Mouse (Mus musculus) C2C12 (cell line): ENCODE data around the gene Arfgap3. TPM values are rescaled to one million over a fixed set of nuclear protein-coding genes. Genes with fewer than 3 reads are reported as not detected.

Source experiments
- H3K27me3 ChIP-seq: one replicate; pipeline ENCODE4 v1.6.1; 2011; ENCODE audit not compliant: control insufficient read depth, insufficient read depth, insufficient read length
- H3K36me3 ChIP-seq: one replicate; pipeline ENCODE4 v1.6.1; 2011; ENCODE audit not compliant: control insufficient read depth, insufficient read depth
- H3K4me3 ChIP-seq: one replicate; pipeline ENCODE4 v1.5.1; 2011; ENCODE audit warnings: mild to moderate bottlenecking, control low read depth; ENCODE audit not compliant: poor library complexity, insufficient read depth, severe bottlenecking
- H3K79me2 ChIP-seq: one replicate; pipeline ENCODE4 v1.6.1; 2011; ENCODE audit not compliant: control insufficient read depth, insufficient read depth
- H3K79me3 ChIP-seq: one replicate; pipeline ENCODE4 v1.6.1; 2011; ENCODE audit warnings: low read depth, control low read depth
- H3ac ChIP-seq: one replicate; pipeline ENCODE3; 2011; ENCODE audit warnings: low read depth; ENCODE audit not compliant: control insufficient read depth, insufficient read length
- CEBPB ChIP-seq: IDR thresholded peaks from one replicate; pipeline ENCODE4 v1.6.1; 2011; ENCODE audit warnings: low read depth, mild to moderate bottlenecking, control low read depth, moderate library complexity
- CTCF ChIP-seq: IDR thresholded peaks from one replicate; pipeline ENCODE4 v1.5.1; 2011; ENCODE audit not compliant: control insufficient read depth, insufficient read depth, insufficient read length
- FOSL1 ChIP-seq: IDR thresholded peaks from one replicate; pipeline ENCODE4 v1.8.0; 2011; ENCODE audit warnings: mild to moderate bottlenecking, low read length; ENCODE audit not compliant: poor library complexity, insufficient read depth, severe bottlenecking
- MAX ChIP-seq: IDR thresholded peaks from one replicate; pipeline ENCODE4 v1.6.1; 2011; ENCODE audit warnings: mild to moderate bottlenecking, control low read depth
- MYOD1 ChIP-seq: IDR thresholded peaks from one replicate; pipeline ENCODE4 v1.6.1; 2011; ENCODE audit warnings: low read depth; ENCODE audit not compliant: control insufficient read depth, insufficient read length
- MYOG ChIP-seq: IDR thresholded peaks from one replicate; pipeline ENCODE4 v1.6.1; 2011; ENCODE audit not compliant: control insufficient read depth, insufficient read length; ENCODE audit errors: extremely low read depth
- USF1 ChIP-seq: IDR thresholded peaks from one replicate; pipeline ENCODE4 v1.6.1; 2011; ENCODE audit warnings: low read depth, mild to moderate bottlenecking, control low read depth, moderate library complexity
- polyA plus RNA-seq: library from polyadenylated mRNA; unstranded; fragments of >200 nt; fragmentation: generic; extraction: Trizol; gene quantifications from one replicate; pipeline ENCODE4 v1.2.1, GENCODE M21; 2012; ENCODE audit warnings: missing spikeins

Gene Arfgap3
- polyA plus RNA-seq, 1 experiment = 39.6 TPM

GRCm38 (mm10) chr15:83351546-83351945 lies 1.5 kb upstream of the Arfgap3 start:
- Histone ChIP-seq H3ac (no peak overlapping the region), H3K79me3 (peaks cover 15% of the 10 kb centered on the region), H3K27me3 (no peaks in the 10 kb centered on the region), H3K4me3 (no peak overlapping the region), H3K79me2 (peaks cover 33% of the 10 kb centered on the region), H3K36me3 (peaks cover 14% of the 10 kb centered on the region)
- no peak for TF ChIP-seq MYOD1
- TF ChIP-seq MAX = no peak
- no peak for TF ChIP-seq FOSL1
- no peak for TF ChIP-seq CTCF
- no peak for TF ChIP-seq CEBPB
- no peak for TF ChIP-seq MYOG
- no peak for TF ChIP-seq USF1

- no peak overlapping the region for H3ac ChIP-seq
- peaks cover 15% of the 10 kb centered on the region for H3K79me3 ChIP-seq
- TF ChIP-seq MYOD1 (no peak), CEBPB (no peak), USF1 (no peak)
- no peaks in the 10 kb centered on the region for H3K27me3 ChIP-seq
- H3K36me3 ChIP-seq = peaks cover 16% of the 10 kb centered on the region
- H3K79me2 ChIP-seq = peaks cover 37% of the 10 kb centered on the region
- H3K4me3 ChIP-seq = no peak overlapping the region
Measured at GRCm38 (mm10) chr15:83350859-83351258, 812 bp upstream of the Arfgap3 start.

GRCm38 (mm10) chr15:83349225-83349953 lies 658 bp downstream of the Arfgap3 start:
- Histone ChIP-seq H3ac (peak overlapping the region; percentile 82), H3K79me2 (peaks cover 37% of the 10 kb centered on the region), H3K27me3 (no peaks in the 10 kb centered on the region), H3K79me3 (peaks cover 15% of the 10 kb centered on the region), H3K36me3 (peaks cover 16% of the 10 kb centered on the region), H3K4me3 (peak overlapping the region; percentile 65)
- TF ChIP-seq FOSL1 (no peak), MYOG (no peak), CTCF (no peak), CEBPB (no peak), MYOD1 (no peak), MAX (no peak), USF1 (no peak)

GRCm38 (mm10) chr15:83348747-83349146 lies 1.3 kb downstream of the Arfgap3 start:
- Histone ChIP-seq H3ac (no peak overlapping the region), H3K27me3 (no peaks in the 10 kb centered on the region), H3K4me3 (peak overlapping the region; percentile 65), H3K36me3 (peaks cover 16% of the 10 kb centered on the region), H3K79me3 (peaks cover 15% of the 10 kb centered on the region), H3K79me2 (peaks cover 39% of the 10 kb centered on the region)
- TF ChIP-seq MAX (no peak), MYOD1 (no peak), CTCF (no peak), FOSL1 (no peak), USF1 (no peak), MYOG (no peak), CEBPB (no peak)

DNA sequence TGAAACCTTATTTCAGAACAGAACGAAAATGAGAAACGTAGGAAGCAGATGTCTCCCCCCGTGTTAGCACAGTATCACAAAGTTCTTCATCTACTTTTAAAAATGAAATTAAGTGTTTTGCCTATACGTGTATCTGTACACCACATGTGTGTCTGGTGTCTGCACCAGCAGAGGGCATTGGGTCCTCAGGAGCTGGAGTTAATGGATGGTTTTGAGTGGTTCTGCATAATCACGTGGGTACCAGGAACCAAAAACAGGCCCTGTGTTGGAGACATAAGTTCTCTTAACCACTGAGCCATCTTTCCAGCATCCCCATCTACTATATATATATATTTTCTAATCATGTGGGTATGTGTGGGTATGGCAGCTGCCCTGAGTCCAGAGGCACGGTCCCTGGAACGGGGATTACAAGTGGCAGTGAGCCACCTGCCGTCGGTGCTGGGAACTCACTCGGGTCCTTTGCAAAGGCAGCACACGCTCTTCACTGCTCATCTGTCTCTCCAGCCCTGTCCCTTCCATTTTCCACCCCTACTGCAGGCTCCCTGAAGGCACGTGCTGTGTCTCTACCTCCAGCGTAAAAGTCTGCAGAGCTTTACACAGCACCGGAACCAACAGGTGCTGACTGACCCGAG lies 4.0 kb downstream of the Arfgap3 start:
- peaks cover 22% of the 10 kb centered on the region for H3K79me3 ChIP-seq
- peaks cover 50% of the 10 kb centered on the region for H3K79me2 ChIP-seq
- TF ChIP-seq MAX = no peak
- TF ChIP-seq CEBPB = no peak
- no peak for TF ChIP-seq FOSL1
- TF ChIP-seq USF1 = no peak
- TF ChIP-seq MYOG = no peak
- no peaks in the 10 kb centered on the region for H3K27me3 ChIP-seq
- H3K36me3 ChIP-seq = peaks cover 28% of the 10 kb centered on the region
- H3K4me3 ChIP-seq = no peak overlapping the region
- no peak overlapping the region for H3ac ChIP-seq
